Mouse (Mus musculus) left cerebral cortex, postnatal 36 days (tissue): ENCODE measurements at regions not wholly inside any gene's neighbourhood (a gene's known extent, or its start where the extent isn't known, plus 50 kb on each side); places are given as distances from the start of the nearest gene placed in this dataset.

Experiments used
- DNase-seq, 2 experiments: peaks; one replicate each; pipeline ENCODE4 v3.0.0; 2021 to 2022; ENCODE audit warnings: low spot score in 2 of 2, mixed read lengths in 1 of 2
- intact Hi-C: fragments of 180-260 bp; cut with DNase I; formaldehyde crosslinking; loops from one replicate; pipeline ENCODE4 v1.15.1; 2025

- DNase-seq, result no peak
- intact Hi-C loops, result no loop called here
Measured at GRCm38 (mm10) chr2:161196713-161197372, 88.0 kb upstream of the Chd6 start.

GRCm38 (mm10) chr2:161187516-161187915 is 78.6 kb upstream of the Chd6 start:
- no peak for DNase-seq
- intact Hi-C loops, result no loop called here

GRCm38 (mm10) chr2:161185122-161185521 is 76.2 kb upstream of the Chd6 start:
- DNase-seq, result no peak
- intact Hi-C loops, result no loop called here

- intact Hi-C loops, result loop anchor here (5.0 kb wide), 1 partner anchor 70 kb away; the partner anchor contains the start of gene Chd6
- peak; percentile 72 to 81 for DNase-seq
Measured at GRCm38 (mm10) chr2:161177355-161178021, 68.6 kb upstream of the Chd6 start.

GRCm38 (mm10) chr2:161166681-161167080 is 57.8 kb upstream of the Chd6 start:
- no peak for DNase-seq
- intact Hi-C loops, result no loop called here

GRCm38 (mm10) chr2:161165495-161165894 is 56.6 kb upstream of the Chd6 start:
- intact Hi-C loops, result no loop called here
- no peak for DNase-seq

GRCm38 (mm10) chr2:161164320-161164719 is 55.4 kb upstream of the Chd6 start:
- DNase-seq, result no peak
- intact Hi-C loops, result no loop called here
